Mouse (Mus musculus) B cell, adult 2 months (primary cell): ENCODE data around the gene Casp7.
"Not testable (repeated sequence)": the region's sequence is repeated elsewhere in the genome, so short reads cannot be mapped to it uniquely, and the experiment has no call there.

Source experiments
- DNase-seq, 2 experiments: peaks; one replicate each; pipeline ENCODE4 v3.0.0; 2022

Gene Casp7

GRCm38 (mm10) chr19:56396669-56397621, at the start of gene Casp7:
Gene Casp7, plus strand, starts transcription at chr19:56397129.
- peak; percentile 75 to 76 for DNase-seq

- peak; percentile 11 to 14 for DNase-seq
Observed at GRCm38 (mm10) chr19:56349295-56349694, 47.6 kb upstream of the Casp7 start.

- DNase-seq: no peak
Observed at GRCm38 (mm10) chr19:56353689-56354088, 43.2 kb upstream of the Casp7 start.

GRCm38 (mm10) chr19:56355201-56355600, 41.7 kb upstream of the Casp7 start:
- no peak for DNase-seq

GRCm38 (mm10) chr19:56356480-56357373, 40.2 kb upstream of the Casp7 start:
- DNase-seq: peak; percentile 71 to 72

GRCm38 (mm10) chr19:56357374-56357708, 39.6 kb upstream of the Casp7 start:
- DNase-seq: not testable (repeated sequence)

- no peak for DNase-seq
Observed at GRCm38 (mm10) chr19:56358890-56359289, 38.0 kb upstream of the Casp7 start.

- DNase-seq: peak; percentile 23
Observed at GRCm38 (mm10) chr19:56363721-56364460, 33.0 kb upstream of the Casp7 start.

GRCm38 (mm10) chr19:56364563-56364962, 32.4 kb upstream of the Casp7 start:
- no peak for DNase-seq

GRCm38 (mm10) chr19:56366168-56366567, 30.8 kb upstream of the Casp7 start:
- DNase-seq: no peak

GRCm38 (mm10) chr19:56366625-56367024, 30.3 kb upstream of the Casp7 start:
- DNase-seq: no peak

GRCm38 (mm10) chr19:56367778-56368177, 29.2 kb upstream of the Casp7 start:
- DNase-seq: no peak

- no peak for DNase-seq
Observed at GRCm38 (mm10) chr19:56368912-56369311, 28.0 kb upstream of the Casp7 start.

GRCm38 (mm10) chr19:56370389-56371150, 26.4 kb upstream of the Casp7 start:
- DNase-seq: no peak

- no peak for DNase-seq
Observed at GRCm38 (mm10) chr19:56372226-56372625, 24.7 kb upstream of the Casp7 start.

- DNase-seq: no peak
Observed at GRCm38 (mm10) chr19:56373246-56373645, 23.7 kb upstream of the Casp7 start.

GRCm38 (mm10) chr19:56374011-56374410, 22.9 kb upstream of the Casp7 start:
- no peak for DNase-seq

GRCm38 (mm10) chr19:56378007-56378406, 18.9 kb upstream of the Casp7 start:
- no peak for DNase-seq

GRCm38 (mm10) chr19:56378554-56379172, 18.3 kb upstream of the Casp7 start:
- DNase-seq: no peak

GRCm38 (mm10) chr19:56380341-56380740, 16.6 kb upstream of the Casp7 start:
- peak; percentile 31 to 34 for DNase-seq

- DNase-seq: no peak
Observed at GRCm38 (mm10) chr19:56381407-56381806, 15.5 kb upstream of the Casp7 start.

- DNase-seq: no peak
Observed at GRCm38 (mm10) chr19:56385546-56385945, 11.4 kb upstream of the Casp7 start.
